Mouse (Mus musculus) urinary bladder, postnatal 14 days (tissue): ENCODE measurements around the gene Tgtp2.
"Not testable (repeated sequence)": the region's sequence is repeated elsewhere in the genome, so short reads cannot be mapped to it uniquely, and the experiment has no call there.

Experiments used
- DNase-seq: peaks from one replicate; pipeline ENCODE4 v3.0.0; 2021; ENCODE audit warnings: low spot score

Gene Tgtp2

GRCm38 (mm10) chr11:49084875-49085274 lies 20.9 kb upstream of the Tgtp2 start:
- DNase-seq = no peak

GRCm38 (mm10) chr11:49084385-49084784 lies 20.4 kb upstream of the Tgtp2 start:
- no peak for DNase-seq

DNA sequence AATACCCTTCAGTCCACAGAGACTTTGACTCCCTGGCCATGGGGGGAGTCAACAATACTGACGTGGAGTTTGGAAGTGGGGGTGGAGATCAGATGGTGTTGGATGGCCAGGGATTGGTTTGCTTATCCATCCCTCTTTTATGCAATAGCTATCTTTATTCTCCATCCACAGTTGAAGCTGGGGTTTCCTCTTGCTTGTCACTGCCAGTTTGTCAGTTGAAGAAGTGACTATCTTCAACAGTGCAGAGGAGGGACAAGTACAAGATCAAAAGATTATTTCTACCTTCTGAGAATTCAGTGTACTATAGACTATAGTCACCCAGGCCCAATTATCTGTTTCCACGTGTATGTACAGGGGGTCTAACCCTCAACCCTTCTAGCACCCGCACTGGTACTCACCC lies 19.8 kb upstream of the Tgtp2 start:
- no peak for DNase-seq

DNA sequence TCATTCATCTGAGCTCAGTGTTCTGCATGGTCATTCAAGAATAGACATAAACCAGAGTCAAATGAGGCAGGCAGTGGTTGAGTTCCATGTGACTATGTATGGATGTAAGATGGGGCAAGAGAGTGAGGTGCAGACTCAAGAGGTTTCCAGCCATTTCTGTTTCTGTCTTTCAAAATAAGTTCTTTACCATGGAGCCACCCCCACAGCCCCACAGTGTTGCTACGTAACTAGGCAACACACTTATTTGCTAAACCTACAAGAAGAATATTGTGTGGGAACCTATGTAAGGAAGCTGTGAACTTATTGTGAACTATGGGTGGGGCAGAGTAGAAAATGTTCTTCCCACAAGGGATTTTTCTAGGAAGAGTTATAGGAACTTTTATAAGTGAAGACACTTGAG lies 19.1 kb upstream of the Tgtp2 start:
- DNase-seq = no peak

DNA sequence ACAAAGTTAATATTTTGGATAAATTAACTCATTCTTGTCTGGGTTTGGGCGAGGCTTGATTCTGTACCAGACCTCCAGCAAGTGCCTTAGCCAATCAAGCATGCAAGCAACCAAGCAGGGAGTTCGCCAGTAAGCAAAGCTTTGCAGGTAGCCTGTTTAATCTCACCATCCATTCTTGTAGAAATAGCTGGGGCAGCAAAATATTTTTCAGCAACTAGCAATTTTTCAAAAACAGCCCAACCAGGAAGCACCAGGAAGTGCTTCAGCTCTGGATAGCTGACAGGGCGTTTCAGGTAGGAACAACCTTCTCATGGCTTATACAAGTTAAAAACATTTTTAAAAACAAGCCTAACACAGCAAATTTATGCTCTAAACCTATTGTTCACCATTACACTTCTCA lies 17.9 kb upstream of the Tgtp2 start:
- DNase-seq = no peak

- no peak for DNase-seq
Measured at GRCm38 (mm10) chr11:49081356-49081755, 17.4 kb upstream of the Tgtp2 start.

GRCm38 (mm10) chr11:49080636-49081035 lies 16.6 kb upstream of the Tgtp2 start:
- no peak for DNase-seq

- no peak for DNase-seq
Measured at GRCm38 (mm10) chr11:49078719-49079118, 14.7 kb upstream of the Tgtp2 start.

DNA sequence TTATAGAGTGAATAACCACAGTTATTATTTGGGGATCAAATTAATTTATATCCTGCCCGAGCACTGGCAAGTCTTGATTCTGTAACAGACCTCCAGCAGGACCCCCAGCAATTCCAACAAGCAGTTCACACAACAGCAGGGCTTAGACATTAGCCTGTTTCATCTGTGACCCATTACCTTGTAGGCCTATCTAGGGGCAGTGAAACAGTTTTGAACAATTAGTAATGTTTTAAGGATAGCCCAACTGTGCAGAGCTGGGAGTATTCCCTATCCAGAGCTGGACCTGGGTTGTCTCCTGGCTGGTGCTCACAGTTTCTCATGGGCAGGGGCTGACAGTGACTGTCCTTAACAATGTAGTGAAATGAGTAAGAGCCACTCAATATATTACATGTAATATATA lies 13.0 kb upstream of the Tgtp2 start:
- no peak for DNase-seq

DNA sequence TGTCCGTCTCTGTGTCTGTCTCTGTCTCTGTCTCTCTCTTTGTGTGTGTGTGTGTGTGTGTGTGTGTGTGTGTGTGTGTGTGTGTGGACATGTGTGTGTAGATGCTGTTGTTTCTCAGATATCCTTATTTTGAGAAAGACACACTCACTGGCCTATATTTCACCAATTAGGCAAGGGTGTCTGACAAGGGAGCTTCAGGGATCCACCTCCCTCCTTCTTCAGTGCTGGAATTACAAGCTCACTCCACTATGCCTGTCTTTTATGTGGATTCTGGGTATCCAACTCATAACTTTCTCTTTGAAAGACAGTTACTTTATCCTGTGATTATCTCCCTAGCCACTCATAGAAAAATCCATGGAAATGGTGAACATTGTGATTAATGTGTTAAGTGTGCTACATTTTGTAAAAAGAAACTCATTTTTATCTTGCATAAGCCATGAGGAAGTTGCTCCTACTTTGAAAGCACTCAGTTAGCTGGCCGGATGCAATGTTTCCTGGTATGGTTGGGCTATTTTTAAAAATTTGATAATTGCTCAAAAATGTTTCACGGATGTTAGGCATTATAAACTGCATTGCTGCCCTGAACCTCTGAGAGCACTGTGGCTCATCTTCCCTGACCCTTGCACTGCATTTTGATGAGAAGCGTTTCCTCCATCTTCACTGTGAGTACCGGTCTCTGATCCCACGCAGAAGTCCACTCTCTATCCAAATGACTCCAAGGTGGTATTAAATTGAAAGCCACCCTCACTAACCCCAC lies 12.2 kb upstream of the Tgtp2 start, which contains the start of gene Ifi47:
Gene Ifi47 (plus strand): TSS at position 587 of the 757 bp plus-strand sequence.
- DNase-seq = not testable (repeated sequence)

DNA sequence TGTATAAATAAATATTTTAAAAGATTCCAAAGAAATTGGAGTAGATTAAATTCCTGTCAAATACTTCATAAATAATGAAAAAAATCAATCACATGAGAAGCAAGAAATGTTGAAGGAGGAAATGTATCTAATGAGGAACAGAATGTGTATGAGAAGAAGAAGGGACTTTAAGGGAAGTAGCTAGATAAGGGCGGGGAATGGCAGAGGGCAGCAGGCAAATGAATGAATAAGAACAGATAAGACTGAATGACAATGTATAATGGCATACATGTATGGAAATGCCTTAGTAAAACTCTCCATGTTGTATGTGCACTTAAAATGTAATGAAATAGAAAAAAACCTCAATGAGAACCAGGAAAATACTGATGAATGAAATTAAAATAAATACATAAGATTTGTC lies 4.4 kb upstream of the Tgtp2 start:
- DNase-seq = no peak

- not testable (repeated sequence) for DNase-seq
Measured at GRCm38 (mm10) chr11:49061865-49062264, 2.1 kb downstream of the Tgtp2 start.

- not testable (repeated sequence) for DNase-seq
Measured at GRCm38 (mm10) chr11:49060061-49060460, 3.9 kb downstream of the Tgtp2 start.

DNA sequence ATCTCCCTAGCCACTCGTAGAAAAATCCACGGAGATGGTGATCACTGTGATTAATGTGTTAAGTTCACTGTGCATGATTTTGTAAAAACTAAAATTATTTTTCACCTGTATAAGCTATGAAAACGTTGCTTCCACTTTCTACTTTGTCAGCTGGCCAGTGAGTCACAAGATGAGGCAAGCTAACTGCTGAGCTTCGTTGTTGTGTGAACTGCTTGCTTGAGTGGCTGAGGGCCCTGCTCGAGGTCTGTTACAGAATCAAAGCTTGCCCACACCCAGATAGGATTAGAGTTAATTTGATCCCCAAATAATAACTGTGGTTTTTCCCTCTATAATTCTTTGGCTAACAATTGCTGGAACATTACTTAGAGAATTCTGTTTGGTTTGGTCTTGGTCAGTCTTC lies 12.1 kb downstream of the Tgtp2 start:
- not testable (repeated sequence) for DNase-seq

DNA sequence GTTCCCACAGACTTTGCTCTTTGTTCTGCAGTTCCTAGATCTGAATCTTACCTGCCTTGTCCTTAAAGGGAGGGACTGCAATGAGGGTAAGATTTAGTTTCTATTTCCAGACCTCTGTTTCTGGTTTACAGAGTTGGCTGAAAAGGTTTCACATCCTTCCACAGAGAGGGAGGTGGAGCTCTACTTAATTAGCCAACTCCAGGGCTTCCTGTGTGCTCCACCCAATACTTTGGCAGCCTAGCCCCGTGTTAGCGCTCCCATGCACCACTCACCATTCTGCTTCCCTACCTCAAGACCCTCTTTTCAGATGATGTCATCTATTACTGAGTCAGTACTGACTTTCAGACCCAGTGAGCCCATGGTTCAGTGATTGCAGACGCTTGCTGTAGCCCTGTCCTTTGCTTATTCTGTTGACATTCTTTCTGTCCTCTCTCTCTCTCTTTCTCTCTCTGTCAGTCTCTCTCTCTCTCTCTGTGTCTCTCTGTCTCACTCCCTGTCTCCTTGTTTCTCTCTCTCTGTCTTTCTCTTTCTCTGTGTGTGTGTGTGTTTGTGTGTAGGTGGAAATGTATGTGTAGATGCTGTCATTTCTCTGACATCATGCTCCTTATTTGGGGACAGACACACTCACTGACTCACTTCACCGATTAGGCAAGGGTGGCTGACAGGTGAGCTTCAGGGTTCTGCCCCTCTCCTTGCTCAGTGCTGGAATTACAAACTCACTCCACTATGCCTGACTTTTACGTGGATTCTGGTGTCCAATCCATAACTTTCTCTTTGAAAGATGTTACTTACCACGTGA lies 12.7 kb downstream of the Tgtp2 start, which contains the start of gene 9930111J21Rik2:
Gene 9930111J21Rik2 (minus strand): TSS at position 150 of the 799 bp plus-strand sequence.
- not testable (repeated sequence) for DNase-seq

DNA sequence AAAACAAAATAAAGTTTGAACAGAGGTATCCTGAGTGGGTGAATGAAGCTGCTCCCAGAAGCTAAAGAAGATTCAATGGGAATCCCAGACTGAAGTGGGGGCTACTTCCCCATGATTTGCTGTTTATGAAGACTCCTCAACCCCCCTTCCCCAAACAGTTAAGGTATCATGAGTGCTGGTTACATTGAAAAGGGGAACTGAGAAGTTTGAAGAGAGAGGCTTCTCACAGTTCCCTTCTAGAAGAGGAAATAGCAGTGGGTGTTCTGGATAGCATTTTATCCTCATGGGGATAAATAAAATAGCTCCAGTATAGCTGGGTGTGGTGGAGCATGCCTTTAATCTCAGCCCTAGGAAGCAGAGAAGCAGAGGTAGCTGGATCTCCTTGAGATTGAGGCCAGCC lies 13.9 kb downstream of the Tgtp2 start:
- not testable (repeated sequence) for DNase-seq

- not testable (repeated sequence) for DNase-seq
Measured at GRCm38 (mm10) chr11:49012074-49012473, 51.9 kb downstream of the Tgtp2 start.
